Mouse (Mus musculus): ENCODE data around the gene Sec14l3.
"Not testable (repeated sequence)": the region's sequence is repeated elsewhere in the genome, so short reads cannot be mapped to it uniquely, and the experiment has no call there.

Gene Sec14l3

DNA sequence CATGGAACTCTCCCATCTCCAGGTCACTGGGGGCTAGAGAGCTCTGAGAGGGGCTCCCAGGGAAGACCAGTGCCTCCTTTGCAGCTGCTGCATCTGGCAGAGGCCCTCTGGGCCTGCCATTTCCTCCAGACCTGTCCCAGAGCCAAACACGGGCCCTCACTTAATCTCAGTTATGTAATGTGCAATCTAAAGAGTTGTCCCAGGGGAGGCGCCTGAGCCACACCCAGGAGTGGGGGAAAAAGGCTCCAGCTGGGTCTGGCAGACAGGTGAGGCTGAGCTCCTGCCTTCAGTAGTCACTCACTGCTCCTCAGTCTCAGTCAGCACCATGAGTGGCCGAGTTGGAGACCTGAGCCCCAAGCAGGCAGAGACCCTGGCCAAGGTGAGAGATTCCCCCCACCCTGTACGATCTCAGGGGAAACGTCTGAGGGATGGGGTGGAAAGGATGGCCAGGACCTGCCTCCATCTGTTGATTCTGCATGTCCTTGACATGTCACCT is at the start of gene Sec14l3:
TSS of gene Sec14l3 (plus strand) at position 215 of the 496 bp plus-strand sequence.
- ATAC-seq (ENCODE audit: low TSS enrichment), result no peak

GRCm38 (mm10) chr11:4015796-4016195 is 48.8 kb upstream of the Sec14l3 start:
- not testable (repeated sequence) for ATAC-seq (ENCODE audit: low TSS enrichment)

- ATAC-seq (ENCODE audit: low TSS enrichment), result not testable (repeated sequence)
Measured at GRCm38 (mm10) chr11:4022111-4022510, 42.5 kb upstream of the Sec14l3 start.

DNA sequence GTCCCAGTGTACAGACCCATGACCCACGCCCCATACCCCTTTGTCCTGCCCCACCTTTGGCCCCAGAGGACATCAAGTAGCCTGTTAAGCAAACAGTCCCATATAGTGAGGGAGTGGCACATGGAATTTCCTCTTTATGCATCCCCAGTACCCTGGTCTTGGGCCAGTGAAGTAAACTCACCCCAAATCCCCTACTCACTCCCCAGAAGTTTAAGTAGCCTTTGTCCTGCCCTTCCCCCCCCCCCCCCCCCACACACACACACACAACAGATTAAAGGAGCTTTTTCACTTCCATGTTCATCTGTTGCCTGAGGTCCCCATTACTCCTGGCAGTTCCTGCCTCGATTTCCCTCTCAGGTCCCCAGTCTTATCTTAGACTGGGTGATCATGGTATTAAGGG is 41.3 kb upstream of the Sec14l3 start:
- ATAC-seq (ENCODE audit: low TSS enrichment), result no peak

DNA sequence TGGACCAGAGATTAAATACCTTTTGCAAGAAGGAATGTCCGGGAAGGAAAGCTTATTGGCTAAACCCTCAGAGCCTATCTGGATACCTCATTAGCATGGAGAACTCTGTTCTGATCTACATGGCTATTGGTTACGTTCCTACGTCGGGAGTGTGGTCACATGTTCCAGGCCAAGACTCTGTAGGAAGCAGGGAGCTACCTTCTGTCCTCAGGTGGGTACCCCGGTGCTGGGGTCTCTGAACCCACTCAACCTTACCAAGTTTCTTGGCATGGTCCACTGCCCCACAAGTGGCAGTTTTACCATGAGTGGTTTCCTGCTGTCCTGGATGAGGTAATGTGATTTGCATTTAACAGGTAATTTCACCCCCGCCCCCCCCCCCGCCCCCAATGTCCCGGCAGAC is 37.6 kb upstream of the Sec14l3 start:
- no peak for ATAC-seq (ENCODE audit: low TSS enrichment)

DNA sequence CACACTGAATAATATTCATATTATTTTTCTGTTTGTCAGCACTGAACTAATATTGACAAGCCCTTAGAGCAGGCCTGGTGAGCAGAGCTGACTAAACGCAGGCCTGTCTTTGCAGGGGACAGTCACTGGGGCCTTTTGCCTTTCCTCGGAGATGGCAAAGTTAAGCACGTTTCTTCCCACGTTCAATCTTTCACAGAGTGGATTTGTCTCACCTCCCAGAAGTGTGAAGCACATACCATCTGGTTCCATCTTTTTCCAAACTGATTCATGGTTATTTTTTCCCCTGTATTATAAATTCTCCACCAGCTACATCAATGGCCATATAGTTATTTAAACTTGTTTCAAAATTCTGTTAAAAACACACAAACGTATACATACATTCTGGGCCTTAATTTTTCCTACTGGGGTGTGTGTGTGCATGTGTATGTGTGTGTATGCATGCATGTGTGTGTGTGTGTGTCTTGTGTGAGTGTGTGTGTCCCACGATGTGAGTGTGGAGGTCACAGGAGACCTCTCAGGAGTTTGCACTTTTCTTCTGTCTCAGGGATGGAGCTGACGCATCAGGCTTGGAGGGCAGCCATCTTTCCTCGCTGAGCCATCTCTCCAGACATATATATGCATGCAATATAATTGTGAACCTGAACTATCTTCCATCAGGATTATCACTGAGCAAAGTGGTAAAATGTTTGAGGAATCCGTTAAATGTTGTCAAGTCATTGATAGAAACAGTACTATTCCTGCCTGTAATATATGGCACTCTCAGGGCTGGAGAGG is 36.9 kb upstream of the Sec14l3 start:
- ATAC-seq (ENCODE audit: low TSS enrichment), result peak; percentile 89

GRCm38 (mm10) chr11:4029343-4029742 is 35.3 kb upstream of the Sec14l3 start:
- ATAC-seq (ENCODE audit: low TSS enrichment), result no peak

GRCm38 (mm10) chr11:4031126-4031941 is 33.3 kb upstream of the Sec14l3 start, which contains the start of gene Sec14l4:
Sec14l4 (plus strand) TSS chr11:4031462.
- no peak for ATAC-seq (ENCODE audit: low TSS enrichment)

DNA sequence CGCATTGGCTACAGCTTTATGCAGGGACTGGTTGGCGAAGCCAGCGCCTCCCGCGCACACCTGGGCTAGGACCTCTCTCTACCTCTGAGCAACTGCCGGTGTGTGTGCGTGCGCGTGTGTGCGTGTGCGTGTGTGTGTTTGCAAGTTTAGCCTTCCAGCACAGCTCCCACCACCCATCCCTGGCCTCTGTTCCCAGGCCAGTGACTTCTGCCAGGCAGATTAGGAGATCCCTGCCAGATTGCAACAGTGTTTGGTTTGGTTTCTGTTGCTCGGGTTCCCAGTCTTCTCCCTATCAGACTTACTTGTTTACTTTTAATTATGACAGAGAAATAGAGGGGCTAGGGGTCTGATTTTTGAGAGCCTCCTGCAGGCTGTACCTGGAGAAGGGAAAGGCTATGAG is 32.7 kb upstream of the Sec14l3 start:
- ATAC-seq (ENCODE audit: low TSS enrichment), result no peak

DNA sequence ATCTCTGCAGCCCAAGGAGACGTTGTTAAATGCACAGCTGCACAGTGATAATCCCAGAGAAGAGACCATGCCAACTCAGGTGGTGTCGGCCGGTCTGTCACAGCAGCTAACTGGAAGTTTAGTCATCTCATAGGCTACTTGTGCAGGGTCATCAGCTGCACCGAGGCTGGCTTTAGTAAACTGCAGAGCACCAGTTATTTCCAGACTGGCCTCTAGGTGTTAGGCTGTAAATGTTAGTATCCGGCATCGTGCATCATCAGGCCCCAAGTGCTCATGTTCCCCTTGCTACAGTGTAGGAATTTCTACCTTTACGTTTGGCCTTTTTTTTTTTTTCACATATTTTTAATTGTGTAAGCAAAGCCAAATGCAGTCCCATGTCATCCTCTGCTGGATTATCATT is 31.2 kb upstream of the Sec14l3 start:
- no peak for ATAC-seq (ENCODE audit: low TSS enrichment)

GRCm38 (mm10) chr11:4034169-4034568 is 30.5 kb upstream of the Sec14l3 start:
- no peak for ATAC-seq (ENCODE audit: low TSS enrichment)

DNA sequence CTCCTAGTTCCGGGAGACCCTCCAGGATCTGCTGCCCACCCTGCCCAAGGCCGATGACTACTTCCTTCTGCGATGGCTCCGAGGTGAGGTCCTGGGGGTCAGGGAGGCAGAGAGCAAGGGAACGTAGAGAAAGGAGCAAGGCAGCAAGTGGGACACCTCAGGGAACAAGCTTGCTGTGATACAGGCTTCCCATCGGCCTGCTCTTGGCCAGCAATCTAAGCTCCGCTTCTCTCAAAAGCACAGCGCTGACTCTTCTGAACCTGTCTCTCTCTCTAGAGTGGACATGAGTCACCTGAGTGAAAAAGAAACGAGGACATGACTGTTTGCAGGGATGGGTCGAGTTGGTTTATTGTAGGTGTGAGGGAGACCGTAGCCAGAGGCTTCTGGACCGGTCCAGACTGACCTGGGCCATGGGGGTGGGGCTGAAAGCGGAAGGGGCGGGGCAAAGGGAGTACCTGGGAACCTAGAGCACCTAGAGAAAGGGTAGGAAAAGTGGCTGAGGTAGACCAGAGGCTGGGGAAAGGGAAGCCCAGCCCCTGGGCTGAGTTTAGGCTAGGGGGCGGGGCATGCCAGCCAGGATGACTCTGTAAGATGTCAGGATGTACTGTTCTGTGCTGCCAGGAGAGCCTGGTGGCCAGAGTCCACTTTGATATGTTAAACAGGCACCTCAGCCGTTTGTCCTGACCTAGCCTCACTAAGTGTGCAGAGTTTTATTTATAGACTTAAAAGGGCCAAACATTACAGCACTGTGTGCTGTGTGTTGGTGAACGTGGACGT is 29.3 kb upstream of the Sec14l3 start:
- no peak for ATAC-seq (ENCODE audit: low TSS enrichment)

DNA sequence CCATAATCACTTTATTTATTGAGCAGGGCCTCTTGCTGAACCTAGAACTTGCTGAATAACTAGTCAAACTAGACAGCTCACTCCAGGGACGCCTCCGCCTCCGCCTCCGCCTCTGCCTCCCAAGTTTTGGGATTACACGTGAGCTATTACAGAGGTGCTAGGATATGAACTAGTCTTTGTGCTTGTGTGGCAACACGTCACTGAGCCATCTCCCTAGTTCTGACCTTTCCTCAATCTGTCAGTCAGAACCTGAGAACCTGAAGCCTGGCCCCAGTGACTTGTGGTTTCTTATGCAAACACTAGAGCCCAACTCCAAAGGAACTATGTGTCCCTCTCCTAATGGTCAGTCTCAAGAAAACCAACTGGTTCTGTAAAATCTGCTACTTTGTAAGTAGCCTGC is 28.7 kb upstream of the Sec14l3 start:
- no peak for ATAC-seq (ENCODE audit: low TSS enrichment)

GRCm38 (mm10) chr11:4036365-4037084 is 28.1 kb upstream of the Sec14l3 start:
- ATAC-seq (ENCODE audit: low TSS enrichment), result no peak

DNA sequence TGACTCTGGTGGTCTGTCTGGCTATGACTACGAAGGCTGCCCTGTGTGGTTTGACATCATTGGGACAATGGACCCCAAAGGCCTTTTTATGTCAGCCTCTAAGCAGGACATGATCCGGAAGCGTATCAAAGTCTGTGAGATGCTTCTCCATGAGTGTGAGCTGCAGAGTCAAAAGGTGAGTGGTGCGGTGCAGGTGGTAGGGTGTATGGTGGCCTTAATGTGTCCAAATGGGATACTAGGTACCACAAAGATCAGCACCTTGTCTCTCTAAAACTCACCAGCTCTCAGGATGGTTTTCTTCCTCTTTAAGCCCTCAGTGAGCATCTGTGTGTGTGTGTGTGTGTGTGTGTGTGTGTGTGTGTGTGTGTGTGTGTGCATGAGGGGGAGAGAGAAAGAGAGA is 24.7 kb upstream of the Sec14l3 start:
- ATAC-seq (ENCODE audit: low TSS enrichment), result no peak

DNA sequence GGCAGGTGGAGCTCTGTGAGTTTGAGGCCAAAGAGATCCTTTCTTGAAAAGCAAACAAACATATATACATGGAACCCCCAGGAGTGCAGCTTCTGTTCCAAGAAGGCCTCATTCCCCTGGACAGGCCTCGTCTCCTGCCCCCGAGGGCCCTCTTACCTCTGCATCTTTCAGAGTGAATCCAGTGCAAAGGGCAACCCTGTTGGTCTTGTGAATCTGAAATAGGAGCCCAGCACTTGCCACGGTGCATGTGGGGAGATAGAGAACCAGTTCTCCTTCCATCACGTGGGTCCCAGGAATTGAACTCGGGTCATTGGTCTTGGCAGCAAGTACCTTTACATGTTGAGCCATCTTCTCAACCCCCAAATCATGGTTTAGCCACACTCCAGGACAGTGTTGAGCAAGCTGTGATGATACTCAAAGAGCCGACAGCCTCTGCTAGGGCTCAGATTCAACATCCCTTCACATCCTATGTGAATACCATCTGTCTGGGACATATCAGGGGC is 23.5 kb upstream of the Sec14l3 start:
- ATAC-seq (ENCODE audit: low TSS enrichment), result no peak

- ATAC-seq (ENCODE audit: low TSS enrichment), result no peak
Measured at GRCm38 (mm10) chr11:4043081-4043480, 21.6 kb upstream of the Sec14l3 start.

DNA sequence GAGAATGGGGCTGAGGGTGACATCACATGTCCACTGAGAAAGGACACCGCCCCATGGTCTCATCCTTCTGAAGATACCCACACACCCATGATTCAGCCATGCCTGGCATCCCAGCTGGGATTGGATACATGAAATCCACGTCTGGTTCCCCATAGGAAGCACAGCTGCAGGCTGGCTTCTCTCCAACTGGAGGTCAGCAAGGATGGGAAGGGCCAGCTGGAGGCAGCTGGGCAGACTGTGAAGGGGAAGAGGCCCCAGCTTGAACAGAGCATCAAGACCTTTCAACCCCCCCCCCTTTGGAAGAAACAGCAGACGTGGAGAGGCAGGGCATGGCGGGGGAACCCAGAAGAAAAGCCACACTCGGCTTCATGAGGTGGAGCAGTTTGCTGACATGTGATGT is 18.1 kb upstream of the Sec14l3 start:
- no peak for ATAC-seq (ENCODE audit: low TSS enrichment)

DNA sequence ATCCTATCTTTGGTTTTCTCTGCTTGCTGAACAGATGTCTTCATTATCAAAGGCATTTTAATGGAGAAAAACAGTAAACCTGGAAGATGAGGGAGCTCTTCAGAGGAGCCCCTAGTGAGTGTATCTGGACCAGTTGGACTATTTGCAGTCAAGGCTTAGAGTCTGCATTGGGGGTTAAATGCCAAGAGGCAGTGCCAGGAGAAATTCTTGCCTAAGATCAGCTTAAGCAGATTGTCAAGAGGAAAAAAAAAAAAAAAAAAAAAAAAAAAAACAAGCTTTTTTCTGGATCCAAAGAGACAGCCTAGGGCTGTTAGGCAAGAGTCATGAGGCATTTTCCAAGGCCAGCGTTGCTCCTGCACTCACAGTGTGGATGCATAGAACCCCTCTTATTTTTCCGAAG is 16.9 kb upstream of the Sec14l3 start:
- ATAC-seq (ENCODE audit: low TSS enrichment), result no peak

GRCm38 (mm10) chr11:4048438-4048837 is 16.2 kb upstream of the Sec14l3 start:
- no peak for ATAC-seq (ENCODE audit: low TSS enrichment)

DNA sequence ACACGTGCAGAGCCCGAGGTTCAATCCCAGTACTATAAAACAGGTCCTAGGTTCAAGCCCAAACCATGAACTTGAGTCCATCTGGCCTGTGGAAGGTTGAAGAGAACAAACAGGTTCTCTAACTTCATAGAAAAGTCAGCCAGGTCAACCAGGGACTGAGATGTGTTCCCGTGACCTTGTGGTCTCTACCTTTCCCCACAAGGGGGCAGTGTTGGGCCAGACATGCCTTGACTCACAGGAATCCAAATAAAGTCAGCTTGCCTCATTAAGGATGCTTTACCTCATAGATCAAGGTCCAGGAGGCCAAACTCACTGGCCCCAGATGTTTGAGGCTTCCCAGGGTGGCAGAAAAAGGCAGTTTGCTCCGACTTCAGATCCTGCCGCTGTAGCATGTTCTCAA is 11.1 kb upstream of the Sec14l3 start:
- peak; percentile 55; the same call in 1 of the 2 replicates for ATAC-seq (ENCODE audit: low TSS enrichment)

Measured in frontal cortex, adult (tissue).